Mouse (Mus musculus): Measurements from ENCODE around the gene 1600002K03Rik.

Gene 1600002K03Rik

DNA sequence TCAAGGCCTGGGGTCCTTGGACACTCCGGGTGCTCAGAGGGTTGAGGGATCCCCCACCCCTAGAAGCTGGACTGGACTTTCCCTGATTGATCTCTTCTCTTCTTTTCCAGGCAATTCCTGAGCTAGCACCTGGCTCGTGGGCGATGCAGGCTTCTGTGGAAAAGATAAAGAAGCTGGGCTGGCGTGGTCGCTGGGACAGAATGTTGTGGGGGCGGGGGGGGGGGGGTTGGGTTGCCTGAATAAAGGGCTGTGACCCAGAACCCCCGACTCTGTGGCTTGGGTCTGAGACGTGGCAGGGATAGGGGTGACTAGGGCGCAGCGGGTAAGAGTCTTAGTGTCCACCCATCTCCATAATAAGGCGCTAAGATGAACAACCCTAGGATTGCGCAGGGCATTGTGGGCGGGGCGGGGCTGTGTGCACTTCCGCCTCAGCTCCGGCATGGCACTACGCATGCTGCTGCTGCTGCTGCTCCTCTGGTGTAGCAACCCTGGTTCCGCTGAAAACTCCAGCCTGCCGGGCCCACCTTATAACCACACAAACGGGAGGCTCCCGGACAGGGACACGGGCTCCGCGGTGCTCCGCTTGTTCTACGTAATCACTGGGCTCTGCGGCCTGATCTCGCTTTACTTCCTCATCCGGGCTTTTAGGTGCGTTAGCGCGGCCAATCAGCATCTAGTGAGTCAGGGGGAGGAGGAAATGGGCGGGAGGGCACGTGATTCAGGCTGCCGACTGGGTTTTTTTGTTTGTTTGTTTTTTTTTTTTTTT lies at the start of gene 1600002K03Rik:
Gene 1600002K03Rik (plus strand): TSS at position 418 of the 766 bp plus-strand sequence.
- DNase-seq (ENCODE audit: low spot score in 2 of 2) = peak; percentile 83 to 91

DNA sequence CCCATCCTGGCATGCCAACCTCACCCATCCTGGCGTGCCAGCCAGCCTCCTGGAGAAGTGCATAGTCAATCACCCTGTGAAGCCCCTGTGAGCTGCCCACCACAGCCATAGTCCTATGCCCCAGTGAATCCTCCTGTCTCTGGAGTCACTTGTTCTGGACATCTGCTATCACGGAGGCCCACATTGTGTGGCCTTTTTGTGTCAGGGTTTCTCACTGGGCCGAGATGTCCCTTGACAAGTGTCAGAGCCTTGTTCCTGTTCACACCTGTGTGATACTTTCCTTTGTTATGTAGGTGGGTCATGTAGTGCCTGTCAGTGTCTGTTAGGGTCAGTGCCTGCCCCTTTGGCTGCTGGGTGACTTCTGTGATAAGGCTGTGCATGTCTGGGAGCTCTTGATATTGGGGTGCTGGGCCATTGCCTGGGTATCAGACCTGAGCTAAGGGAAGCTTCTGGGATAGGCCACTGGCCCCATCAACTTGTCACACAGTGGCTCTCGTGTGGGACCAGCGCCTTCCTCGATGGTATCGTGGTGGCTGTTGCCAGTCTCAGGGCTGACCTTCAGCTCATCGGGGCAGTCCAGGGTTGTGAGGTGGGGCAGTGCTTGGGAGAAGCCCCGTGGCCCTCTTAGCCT lies 48.7 kb upstream of the 1600002K03Rik start:
- DNase-seq (ENCODE audit: low spot score in 2 of 2) = peak; percentile 55 to 72

DNA sequence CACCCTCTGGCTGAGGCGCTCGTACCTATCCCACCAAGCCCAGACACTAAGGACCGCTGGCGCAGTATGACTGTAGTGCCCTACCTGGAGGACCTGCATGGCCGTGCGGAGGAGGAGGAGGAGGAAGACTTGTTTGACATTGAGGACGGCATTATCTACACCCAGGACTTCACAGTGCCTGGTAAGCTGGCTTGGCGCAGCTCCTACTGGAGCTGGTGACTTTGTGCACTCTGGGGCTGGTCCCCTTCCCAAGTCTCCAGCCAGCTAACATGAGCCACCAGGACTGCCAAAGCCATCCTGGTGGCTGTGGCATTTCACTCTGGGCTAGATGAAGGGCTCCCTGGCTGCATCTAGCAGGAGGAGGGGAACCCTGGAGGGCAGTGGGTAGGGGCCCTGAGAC lies 44.8 kb upstream of the 1600002K03Rik start:
- DNase-seq (ENCODE audit: low spot score in 2 of 2) = no peak

DNA sequence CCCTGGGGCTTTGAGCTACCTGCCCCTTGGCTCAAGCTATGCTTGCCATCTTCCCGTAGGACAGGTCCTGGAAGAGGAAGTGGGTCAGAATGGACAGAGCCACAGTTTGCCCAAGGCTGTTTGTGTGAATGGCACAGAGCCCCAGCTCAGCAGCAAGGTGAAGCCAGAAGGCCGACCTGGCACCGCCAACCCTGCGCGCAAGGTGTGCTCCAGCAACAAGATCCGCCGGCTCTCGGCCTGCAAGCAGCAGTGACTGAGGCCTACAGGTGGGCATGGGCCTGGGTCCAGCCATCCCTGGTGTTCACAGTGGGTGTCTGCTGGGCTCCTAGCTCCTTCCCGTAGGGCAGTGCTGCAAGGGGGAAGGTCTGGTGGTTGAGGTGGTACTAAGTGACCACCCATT lies 42.9 kb upstream of the 1600002K03Rik start:
- no peak for DNase-seq (ENCODE audit: low spot score in 2 of 2)

DNA sequence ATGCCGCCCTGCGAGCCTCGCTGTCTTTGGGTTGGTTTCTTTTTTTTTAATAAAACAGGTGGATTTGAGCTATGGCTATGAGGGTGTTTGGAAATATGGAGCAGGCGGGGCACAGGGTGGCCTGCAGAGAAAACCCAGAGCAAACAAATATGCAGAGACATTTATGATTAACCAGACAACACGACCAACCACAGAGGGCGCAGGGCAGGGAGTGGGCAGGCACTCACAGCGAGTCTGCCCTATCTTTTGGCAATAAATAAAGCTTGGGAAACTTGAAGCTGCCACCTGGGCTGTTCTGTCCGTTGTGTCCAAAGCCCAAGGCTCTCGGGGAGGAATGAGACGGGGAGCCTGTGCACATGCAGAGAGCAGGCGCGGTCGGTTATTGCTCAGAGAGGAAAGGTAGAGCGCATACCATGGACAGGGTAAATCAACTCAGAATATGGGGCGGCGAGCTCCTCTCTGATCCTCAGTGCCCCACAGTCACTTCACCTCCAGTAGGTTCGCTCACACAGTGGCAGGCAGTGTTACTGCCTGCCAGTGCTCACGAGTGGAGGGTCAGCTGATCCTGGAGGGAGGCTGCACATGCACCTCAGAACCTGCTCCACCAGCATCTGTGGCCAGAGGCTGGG lies 42.2 kb upstream of the 1600002K03Rik start:
- DNase-seq (ENCODE audit: low spot score in 2 of 2) = no peak

DNA sequence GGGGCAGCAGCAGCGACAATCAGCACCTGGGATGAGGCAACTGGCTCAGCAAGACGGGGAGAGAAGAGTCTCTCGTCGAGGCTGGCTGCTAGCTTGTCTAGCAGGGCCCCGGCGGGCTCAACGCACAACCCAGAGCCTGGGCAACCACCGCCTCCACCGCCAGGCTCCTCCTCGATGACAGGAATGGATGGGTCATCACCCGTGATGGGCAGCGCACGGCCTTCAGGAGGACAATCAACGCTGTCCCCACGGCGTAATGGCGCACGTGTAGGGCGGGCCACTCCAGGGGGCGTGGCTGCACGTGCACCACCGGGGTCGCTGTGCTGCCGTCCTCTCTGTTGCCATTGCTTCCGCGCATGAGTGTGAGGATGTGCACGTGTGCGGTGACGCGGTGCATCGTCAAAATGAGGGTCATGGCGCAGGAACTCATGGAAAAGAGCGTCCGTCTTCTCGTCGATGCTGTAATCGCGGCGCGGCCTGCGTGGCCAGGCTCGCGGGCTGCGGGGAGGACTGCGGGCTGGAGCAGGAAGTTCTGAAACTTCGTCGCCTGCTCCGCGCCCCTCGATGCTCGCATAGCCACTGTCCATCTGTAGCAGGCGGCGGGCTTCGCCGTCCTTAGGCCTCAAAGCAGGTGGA lies 41.3 kb upstream of the 1600002K03Rik start:
- no peak for DNase-seq (ENCODE audit: low spot score in 2 of 2)

DNA sequence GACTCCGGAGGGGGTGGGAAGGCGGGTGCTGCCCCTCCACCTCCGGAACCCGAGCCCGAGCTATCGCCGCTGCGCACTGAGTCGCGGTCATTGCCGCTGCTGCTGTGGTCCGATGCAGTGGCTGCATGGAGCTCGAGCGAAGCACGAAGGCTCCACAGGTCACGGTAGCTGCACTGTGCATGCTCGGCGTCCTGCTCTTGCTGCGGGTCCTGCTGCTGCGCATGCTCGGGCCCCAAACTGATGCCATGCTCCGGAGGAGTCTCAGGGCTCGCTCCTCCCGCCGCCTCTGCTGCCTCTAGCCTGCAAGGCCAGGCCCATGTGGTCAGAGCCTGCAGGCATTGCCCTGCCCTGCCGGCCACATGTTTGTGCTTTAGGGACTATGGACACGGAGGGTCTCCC lies 40.8 kb upstream of the 1600002K03Rik start:
- no peak for DNase-seq (ENCODE audit: low spot score in 2 of 2)

DNA sequence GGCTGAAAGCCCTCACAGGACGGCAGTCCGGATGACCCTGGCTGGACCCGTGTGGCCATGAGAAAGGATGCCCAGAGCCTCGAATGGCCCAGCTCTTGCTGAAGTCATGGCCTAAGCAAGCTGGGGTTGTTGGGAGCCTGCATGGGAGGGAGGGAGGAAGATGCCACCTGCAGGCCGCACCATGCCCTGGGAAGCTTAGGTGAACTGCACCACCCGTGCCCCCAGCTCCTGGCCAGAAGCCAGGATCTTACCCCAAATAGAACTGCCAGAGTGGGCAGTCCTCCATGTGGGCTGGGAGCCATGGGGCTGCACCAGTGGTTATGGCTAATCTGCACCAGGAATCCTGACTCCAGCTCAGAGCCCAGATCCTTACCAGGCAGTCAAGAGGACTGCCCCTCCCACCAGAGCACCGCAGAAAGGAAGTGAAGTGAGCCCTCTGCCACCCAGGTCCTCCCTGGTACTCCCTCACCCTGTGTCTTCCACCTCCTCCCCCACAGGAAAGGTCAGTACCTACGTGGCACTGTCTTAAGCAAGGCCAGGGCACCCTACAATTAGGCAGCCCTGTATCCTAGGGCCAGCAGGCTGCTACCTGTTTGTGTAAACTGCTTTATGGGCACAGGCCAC lies 39.4 kb upstream of the 1600002K03Rik start:
- no peak for DNase-seq (ENCODE audit: low spot score in 2 of 2)

DNA sequence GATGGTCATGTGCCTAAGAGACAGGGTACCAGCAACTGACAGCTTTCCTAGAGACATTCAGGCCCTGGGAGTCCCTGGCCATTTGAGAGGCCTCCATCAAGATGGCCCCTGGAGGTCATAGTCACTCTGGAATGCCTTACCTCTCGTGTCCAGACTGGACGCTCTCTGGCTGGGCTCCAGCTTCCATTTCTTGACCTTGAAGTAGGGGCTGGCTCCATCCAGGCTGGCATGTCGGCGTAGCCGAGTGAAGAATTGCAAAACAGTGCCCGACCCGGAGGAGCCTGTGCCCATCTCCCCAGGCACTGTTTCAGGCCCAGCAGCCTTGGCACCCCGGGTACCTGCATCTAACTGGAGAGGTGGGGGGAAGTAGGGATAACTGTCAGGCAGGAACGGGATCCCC lies 38.3 kb upstream of the 1600002K03Rik start:
- DNase-seq (ENCODE audit: low spot score in 2 of 2) = no peak

DNA sequence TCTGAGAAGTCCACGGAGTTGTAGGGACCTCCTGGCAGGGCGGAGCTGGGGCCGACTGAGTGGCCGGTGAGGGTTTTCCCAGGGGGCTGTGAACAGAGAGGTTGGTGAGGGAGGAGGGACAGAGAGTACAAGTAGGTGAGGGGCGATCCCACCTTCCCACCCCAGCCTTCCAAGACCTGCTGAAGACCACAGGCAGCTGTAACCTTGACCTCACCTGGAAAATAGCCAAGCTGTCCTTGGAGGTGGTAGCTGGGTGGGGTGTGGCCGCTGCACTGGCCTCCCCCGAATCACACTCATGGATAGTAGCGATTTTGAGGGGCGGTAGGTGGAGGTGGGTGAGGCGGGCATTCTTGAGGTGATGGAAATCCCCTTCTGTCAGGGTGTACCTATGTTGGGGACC lies 37.6 kb upstream of the 1600002K03Rik start:
- no peak for DNase-seq (ENCODE audit: low spot score in 2 of 2)

DNA sequence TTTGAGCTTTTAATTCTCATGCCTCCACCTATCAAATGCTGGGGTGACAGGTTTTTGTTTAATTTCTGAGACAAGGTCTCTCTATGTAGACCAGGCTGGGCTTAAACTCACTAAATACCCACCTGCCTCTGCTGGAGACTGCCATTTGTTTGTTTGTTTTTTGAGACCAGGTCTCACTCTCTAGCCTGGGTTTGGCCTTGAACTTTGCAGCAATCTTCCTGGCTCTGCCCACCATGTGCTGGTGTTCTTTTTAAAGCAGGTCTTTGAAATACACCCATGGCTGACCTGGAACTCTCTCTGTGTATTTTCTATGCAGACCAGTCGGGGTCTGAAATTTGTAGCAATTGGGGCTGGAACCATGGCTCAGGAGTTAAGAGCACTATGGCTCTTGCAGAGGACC lies 37.1 kb upstream of the 1600002K03Rik start:
- no peak for DNase-seq (ENCODE audit: low spot score in 2 of 2)

DNA sequence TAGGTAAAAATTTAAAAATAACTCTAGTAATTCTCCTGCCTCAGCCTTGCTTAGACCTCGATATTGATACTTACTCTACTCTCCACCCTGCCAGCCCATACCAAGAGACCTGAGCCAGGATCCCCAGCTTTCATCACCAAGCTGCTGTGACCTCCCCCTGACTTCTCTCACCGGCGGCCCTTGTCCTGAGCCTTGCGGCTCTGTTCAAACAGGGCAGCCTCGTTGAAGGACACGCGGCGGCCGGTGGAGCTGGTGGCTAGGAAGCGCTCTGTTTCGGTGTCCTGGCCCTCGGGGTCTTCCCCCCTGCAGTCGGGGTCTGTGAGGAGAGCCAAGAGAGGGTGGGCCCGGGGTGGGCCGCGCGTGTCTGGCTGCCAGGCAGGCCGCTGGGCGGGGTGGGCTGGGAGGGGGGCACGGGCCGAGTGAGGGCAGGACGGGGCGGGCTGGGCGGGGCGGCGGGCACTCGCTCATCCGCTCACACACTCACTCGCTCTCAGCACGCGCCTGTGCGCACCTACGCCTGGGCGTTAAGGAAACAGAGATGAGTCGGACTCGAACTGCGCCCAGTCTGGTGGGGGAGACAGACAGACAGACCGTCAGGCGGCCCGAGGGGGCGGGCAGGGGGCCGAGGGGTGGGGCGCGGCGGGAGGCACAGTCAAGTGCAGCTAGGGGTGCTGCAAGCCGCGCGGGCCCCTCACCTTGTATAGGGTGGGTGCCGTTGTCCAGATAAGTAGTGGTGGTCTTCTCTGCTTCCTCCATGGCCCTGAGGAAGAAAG lies 36.4 kb upstream of the 1600002K03Rik start:
- DNase-seq (ENCODE audit: low spot score in 2 of 2) = no peak

DNA sequence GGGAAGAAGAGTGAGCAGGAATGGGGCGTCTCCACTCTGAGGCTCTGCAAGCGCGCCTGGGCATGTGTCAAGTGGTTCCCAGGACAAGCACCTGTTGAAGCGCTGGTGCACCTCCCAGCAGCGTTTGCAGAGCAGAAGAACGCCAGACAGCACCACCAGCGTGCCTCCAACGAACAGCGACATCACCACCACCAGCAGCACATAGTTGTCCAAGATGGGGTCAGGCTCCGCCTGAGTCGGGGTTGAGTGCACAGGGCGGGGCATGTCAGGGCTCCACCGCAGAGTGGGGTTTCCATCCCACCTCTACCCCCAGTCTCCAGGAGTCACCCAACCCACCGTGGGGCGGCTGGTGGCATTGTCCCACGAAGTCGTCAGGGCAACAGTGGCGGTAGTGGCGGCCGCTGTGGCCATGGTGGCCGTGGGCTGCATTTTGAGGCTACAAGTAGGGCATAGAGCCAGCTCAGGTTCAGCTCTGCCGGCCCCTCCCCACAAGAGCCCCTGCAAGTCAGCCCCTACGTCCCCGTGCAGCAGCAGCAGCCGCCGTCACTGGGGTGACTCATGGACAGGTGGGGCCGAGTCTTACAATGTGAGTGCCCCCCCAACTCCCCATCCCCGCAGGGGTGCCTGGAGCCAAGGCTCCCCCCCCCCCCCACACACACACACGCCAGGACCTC lies 35.7 kb upstream of the 1600002K03Rik start:
- DNase-seq (ENCODE audit: low spot score in 2 of 2) = peak in 1 of 2 experiments; percentile 70

DNA sequence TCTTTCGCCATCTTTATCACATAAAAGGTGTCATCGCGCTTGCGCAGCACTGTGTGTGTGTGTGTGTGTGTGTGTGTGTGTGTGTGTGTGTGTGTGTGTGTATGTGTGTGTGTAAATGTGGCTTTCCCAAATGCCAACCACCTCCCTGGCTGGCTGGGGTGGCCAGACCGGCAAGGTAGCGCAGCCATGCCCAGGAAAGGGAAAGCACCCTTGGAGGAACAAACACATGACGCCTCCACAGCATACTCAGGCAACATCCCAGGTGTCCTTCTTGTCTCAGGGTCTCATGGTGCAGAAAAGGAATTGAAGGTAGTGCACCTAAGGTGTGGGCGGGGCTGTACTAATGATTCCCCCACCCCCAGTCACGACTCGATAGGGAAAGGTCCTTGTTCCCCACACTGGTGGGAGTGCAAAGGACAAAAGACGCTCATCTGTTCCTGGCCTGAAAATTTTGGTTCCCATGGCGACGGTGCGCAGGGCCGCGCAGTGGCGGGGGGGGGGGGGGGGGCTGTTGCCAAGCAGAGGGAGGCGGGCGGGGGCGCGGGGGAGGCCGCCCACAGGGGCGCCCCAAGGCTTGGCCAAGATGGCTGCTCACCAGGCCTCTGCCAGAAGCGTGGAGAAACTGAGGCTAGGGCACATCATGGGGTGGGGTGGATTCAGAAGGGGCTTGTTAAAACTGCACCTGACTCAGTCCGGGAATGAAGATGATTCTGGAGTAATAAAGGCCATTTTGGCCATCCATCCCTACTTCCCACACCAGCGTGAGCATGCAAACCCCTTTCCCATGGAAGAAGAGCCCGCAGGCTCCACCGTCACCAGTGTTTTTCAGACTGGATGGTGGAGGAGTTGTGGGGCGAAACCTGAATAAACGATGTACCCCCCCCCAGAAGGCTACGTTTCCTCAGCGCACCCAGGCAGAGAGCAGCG lies 34.9 kb upstream of the 1600002K03Rik start:
- no peak for DNase-seq (ENCODE audit: low spot score in 2 of 2)

DNA sequence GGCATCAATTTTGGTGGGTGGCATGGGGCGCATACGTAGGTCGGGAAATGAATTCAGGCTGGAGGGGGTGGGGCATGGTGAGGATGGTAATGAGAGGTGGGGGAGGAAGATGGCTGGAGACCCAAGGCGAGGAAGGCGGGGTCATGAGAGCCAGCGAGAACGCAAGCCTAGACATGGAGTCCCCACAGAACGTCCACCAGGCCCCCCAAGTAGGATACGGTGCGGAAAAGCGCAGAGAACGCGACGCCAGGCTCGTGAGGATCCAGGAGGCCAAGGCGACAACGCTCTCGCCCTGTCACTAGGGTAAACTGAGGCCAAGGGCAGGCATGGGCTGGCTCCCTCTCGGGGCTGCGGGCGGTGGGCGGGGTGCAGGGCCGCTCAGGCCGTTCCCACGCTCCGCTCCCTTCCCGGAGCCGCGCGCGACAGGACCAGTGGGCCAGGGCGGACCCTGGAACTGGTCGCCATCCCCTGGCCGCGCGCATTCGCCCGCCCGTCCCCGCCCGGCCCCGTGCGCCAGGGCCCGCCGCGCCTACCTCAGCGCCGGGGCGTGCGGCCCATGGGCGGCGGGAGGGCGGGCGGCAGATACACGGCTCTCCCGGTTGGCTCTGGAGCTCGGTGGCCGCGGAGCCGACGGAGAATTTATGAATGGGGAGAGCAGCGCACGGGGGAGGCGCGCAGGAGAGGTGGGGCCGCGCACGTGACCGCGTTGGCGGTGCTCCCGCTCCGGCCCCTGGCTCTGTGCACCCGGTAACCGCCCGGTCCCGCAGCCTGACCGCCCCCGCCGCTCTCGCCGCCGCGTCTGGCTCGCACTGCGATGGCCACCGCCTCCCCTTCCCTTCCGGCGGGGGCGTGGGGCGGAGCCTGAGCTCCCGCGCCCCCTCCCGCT lies 33.9 kb upstream of the 1600002K03Rik start, which contains the start of gene Atp5d:
Gene Atp5d (plus strand): TSS at position 80 of the 886 bp plus-strand sequence.
- DNase-seq (ENCODE audit: low spot score in 2 of 2) = peak; percentile 53 to 77

DNA sequence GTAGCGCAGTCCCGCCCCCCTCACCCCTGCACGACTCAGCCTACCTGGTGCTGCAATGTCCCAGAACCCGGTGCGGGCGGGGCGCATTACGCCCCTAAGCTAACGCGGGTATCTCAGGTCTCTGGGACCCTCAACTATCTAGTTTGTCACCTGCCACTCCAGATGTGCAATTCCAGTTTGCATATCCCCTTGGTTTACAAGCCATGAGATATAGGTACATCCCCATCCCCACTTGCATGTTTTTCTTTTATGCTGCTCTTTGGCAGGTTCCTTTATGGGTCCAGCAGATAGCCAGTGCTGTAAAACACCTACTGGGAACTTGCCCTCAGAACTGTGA lies 33.3 kb upstream of the 1600002K03Rik start:
- DNase-seq (ENCODE audit: low spot score in 2 of 2) = no peak

DNA sequence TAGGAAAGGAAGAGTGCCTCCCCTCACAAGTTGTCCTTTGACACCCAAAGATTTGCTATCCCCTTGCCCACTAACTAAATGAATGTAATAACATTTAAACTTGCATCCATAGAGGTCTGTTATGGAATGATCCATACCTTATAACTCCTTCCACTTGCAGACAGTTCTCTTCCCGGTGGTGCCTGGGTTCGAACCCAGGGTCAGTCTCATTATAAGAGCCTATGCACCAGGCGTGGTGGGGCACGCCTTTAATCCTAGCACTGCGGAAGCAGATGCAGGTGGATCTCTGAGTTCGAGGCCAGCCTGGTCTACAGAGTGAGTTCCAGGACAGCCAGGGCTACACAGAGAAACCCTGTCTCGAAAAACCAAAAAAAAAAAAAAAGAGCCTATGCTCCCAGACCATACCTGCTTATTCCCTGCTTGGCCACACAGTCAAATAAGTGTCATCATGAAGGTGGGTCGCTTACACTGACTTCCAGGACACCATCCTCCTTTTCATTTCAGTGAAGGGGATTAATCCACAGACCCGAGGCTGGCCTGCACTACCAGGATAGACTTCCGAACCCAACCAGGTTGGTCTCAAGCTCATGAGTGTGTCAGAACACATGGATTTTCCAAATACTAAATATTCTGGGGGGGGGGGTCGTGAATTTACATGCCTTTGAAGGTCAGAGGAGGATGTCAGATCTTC lies 32.6 kb upstream of the 1600002K03Rik start:
- no peak for DNase-seq (ENCODE audit: low spot score in 2 of 2)

DNA sequence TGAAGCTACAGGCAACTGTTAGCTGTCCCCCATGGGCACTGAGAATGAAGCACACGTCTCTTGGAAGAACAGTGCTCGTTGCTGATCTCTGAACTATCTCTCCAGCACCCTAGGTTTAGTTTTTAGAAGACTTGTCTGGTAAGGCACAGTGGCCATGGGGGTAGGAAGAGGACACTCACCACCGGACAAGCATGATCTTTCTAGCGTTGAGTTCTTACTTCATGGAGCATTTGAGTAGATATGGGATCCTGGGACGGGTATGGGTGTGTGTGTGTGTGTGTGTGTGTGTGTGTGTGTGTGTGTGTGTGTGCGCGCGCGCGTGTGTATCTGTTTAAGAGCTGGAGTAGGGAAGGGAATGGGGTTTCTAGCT lies 32.1 kb upstream of the 1600002K03Rik start, which contains the start of gene Cbarp:
Gene Cbarp (minus strand): TSS at position 170 of the 370 bp plus-strand sequence.
- DNase-seq (ENCODE audit: low spot score in 2 of 2) = no peak

All from spleen, postnatal 4 days (tissue).